In the genomic region with DNA sequence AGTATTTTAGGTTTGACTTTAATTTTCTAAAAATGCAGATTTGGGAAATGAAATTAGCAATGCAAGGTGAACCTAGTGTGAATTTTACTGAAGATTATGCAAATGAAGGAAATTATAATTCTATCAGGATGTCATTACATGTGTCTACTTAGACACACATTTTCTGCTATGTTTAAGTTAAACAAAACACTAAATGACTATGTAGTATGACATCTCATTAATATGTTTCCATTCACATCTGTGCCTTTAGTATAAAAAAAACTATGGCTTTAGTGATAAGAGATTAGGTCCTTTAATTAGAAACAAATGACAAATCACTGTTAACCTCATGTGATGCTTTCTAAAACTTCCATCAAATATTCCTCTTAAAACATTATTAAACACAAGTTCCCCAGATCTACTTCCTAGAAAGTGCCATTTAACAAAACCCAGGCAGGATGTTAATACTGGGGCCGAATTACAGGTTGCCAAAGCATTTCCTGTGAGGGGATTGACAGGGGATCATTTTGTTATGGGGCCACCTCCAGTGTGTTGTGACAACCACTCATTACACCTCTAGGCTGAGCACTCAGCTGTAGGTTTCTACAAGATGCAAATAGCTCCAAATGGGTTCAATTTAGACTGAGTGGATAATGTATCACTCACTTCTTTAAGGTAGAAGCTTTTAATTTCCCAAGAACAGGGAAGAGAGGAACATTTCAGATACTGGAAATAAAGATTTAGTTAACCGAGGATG, we compare ENCODE assay signal across 16 mouse cellular contexts.
"Had no signal": no experiment of that assay in that cellular context is flagged by ENCODE, and none has a peak within 500 bp of the region (broad histone marks: within the 10 kb centered on the region; RNA-seq: fewer than 3 reads in every experiment).

No protein-coding gene starts in this region.

- H3K4me3 ChIP-seq: left cerebral cortex, adult 2 months; liver, embryonic 13.5 days; midbrain, embryonic 12.5 days; midbrain, embryonic 15.5 days; neural tube, embryonic 12.5 days; neural tube, embryonic 15.5 days; stomach, embryonic 15.5 days had no signal

- ATAC-seq: midbrain, embryonic 15.5 days had no signal

- H3K27me3 ChIP-seq: liver, embryonic 13.5 days; midbrain, embryonic 12.5 days; midbrain, embryonic 15.5 days; neural tube, embryonic 12.5 days; neural tube, embryonic 15.5 days; stomach, embryonic 15.5 days had no signal

- H3K27ac ChIP-seq: kidney, postnatal 0 days; left cerebral cortex, adult 2 months; liver, embryonic 13.5 days; macrophage; midbrain, embryonic 12.5 days; midbrain, embryonic 15.5 days; neural tube, embryonic 12.5 days; neural tube, embryonic 15.5 days; stomach, embryonic 15.5 days had no signal

- H3K9ac ChIP-seq: liver, embryonic 13.5 days; midbrain, embryonic 12.5 days; midbrain, embryonic 15.5 days; neural tube, embryonic 12.5 days; neural tube, embryonic 15.5 days; stomach, embryonic 15.5 days had no signal

- H3K9me3 ChIP-seq: liver, embryonic 13.5 days; midbrain, embryonic 12.5 days; midbrain, embryonic 15.5 days; neural tube, embryonic 12.5 days; neural tube, embryonic 15.5 days; stomach, embryonic 15.5 days had no signal

- DNase-seq: kidney, postnatal 25 days; layer of hippocampus, postnatal 36 days; liver, embryonic 13.5 days; lung, adult 2 months; right cerebral cortex, adult 18-20 months; right cerebral cortex, postnatal 14 days; spleen, adult 18-20 months; thymus, postnatal 36 days had no signal

- H3K36me3 ChIP-seq: liver, embryonic 13.5 days; midbrain, embryonic 12.5 days; midbrain, embryonic 15.5 days; neural tube, embryonic 12.5 days; neural tube, embryonic 15.5 days; stomach, embryonic 15.5 days had no signal

- H3K4me2 ChIP-seq: liver, embryonic 13.5 days; midbrain, embryonic 12.5 days; midbrain, embryonic 15.5 days; neural tube, embryonic 12.5 days; neural tube, embryonic 15.5 days; stomach, embryonic 15.5 days had no signal

- H3K4me1 ChIP-seq: liver, embryonic 13.5 days; midbrain, embryonic 12.5 days; midbrain, embryonic 15.5 days; neural tube, embryonic 12.5 days; neural tube, embryonic 15.5 days; stomach, embryonic 15.5 days had no signal
